Mouse (Mus musculus) ES-E14 (cell line): ENCODE data around the gene Calm3. TPM values are rescaled to one million over a fixed set of nuclear protein-coding genes. Genes with fewer than 3 reads are reported as not detected.

Experiments
- DNase-seq: peaks from one replicate; pipeline ENCODE4 v3.0.0-alpha.2; 2013; ENCODE audit warnings: low read depth, low spot score
- H3K27ac ChIP-seq: 2 replicates; pipeline ENCODE4 v1.5.1; 2012; ENCODE audit warnings: low read depth, mild to moderate bottlenecking, low read length, moderate library complexity, mixed read lengths; ENCODE audit not compliant: poor library complexity, insufficient read depth, severe bottlenecking
- H3K36me3 ChIP-seq: 2 replicates; pipeline ENCODE4 v1.6.1; 2012; ENCODE audit warnings: mild to moderate bottlenecking, low read length, moderate library complexity, mixed read lengths; ENCODE audit not compliant: control insufficient read depth, poor library complexity, insufficient read depth, severe bottlenecking
- H3K4me1 ChIP-seq, 2 experiments: fragments of 150-350 bp in 1 of 2; sonication (generic) in 1 of 2; 2 replicates each; pipeline ENCODE4 v1.6.1; 2012; ENCODE audit warnings: low read length in 2 of 2, mild to moderate bottlenecking in 1 of 2, mixed read lengths in 1 of 2; ENCODE audit not compliant: control insufficient read depth in 2 of 2, insufficient read depth in 2 of 2, poor library complexity in 1 of 2
- H3K4me3 ChIP-seq, 2 experiments: fragments of 150-350 bp in 1 of 2; sonication (generic) in 1 of 2; 2 replicates each; pipeline ENCODE4 v1.5.1; 2012; ENCODE audit warnings: low read length in 2 of 2, low read depth in 1 of 2, mild to moderate bottlenecking in 1 of 2, mixed read lengths in 1 of 2; ENCODE audit not compliant: insufficient read depth in 1 of 2, poor library complexity in 1 of 2, severe bottlenecking in 1 of 2
- H3K9ac ChIP-seq: 2 replicates; pipeline ENCODE4 v1.6.1; 2012; ENCODE audit warnings: low read depth, mild to moderate bottlenecking, low read length, mixed read lengths; ENCODE audit not compliant: poor library complexity, insufficient read depth, severe bottlenecking
- H3K9me3 ChIP-seq: fragments of 150-350 bp; sonication (generic); 2 replicates; pipeline ENCODE4 v1.6.1; 2012; ENCODE audit warnings: low read depth, mild to moderate bottlenecking, low read length; ENCODE audit not compliant: control insufficient read depth, insufficient read depth
- CHD2 ChIP-seq: IDR thresholded peaks from 2 replicates; pipeline ENCODE4 v1.6.1; 2014; ENCODE audit warnings: mild to moderate bottlenecking, low read depth, low read length, inconsistent platforms
- HCFC1 ChIP-seq: IDR thresholded peaks from 2 replicates; pipeline ENCODE4 v1.6.1; 2012; ENCODE audit warnings: low read length, inconsistent platforms, borderline replicate concordance; ENCODE audit not compliant: insufficient read depth
- MAFK ChIP-seq: IDR thresholded peaks from 2 replicates; pipeline ENCODE4 v1.6.1; 2014; ENCODE audit warnings: mild to moderate bottlenecking, low read depth, low read length, inconsistent platforms; ENCODE audit not compliant: insufficient read depth
- ZC3H11A ChIP-seq: IDR thresholded peaks from 2 replicates; pipeline ENCODE4 v1.6.1; 2012; ENCODE audit warnings: low read depth, mild to moderate bottlenecking, inconsistent platforms, low read length, borderline replicate concordance
- ZNF384 ChIP-seq: IDR thresholded peaks from 2 replicates; pipeline ENCODE4 v1.6.1; 2012; ENCODE audit warnings: low read depth, low read length, inconsistent platforms
- in situ Hi-C, 2 experiments: fragments of 600-800 bp; cut with MboI; formaldehyde crosslinking; loops; one replicate each; pipeline ENCODE4 v1.15.1; 2025; ENCODE audit warnings: low sequenced_read_pairs in 2 of 2, inconsistent platforms in 1 of 2; ENCODE audit not compliant: unreplicated experiment in 2 of 2
- total RNA-seq: library from RNA; depleted of rRNA; stranded (reverse); fragments of 300-350 nt; gene quantifications from 2 replicates; pipeline ENCODE4 v1.2.3, GENCODE M21; 2012

Calm3 gene
- total RNA-seq, 1 experiment: 198 TPM

GRCm38 (mm10) chr7:16928341-16928740 is 4.4 kb upstream of the Calm3 start:
- no peaks in the 10 kb centered on the region for H3K9me3 ChIP-seq
- H3K4me1 ChIP-seq: peaks cover 0 to 3% of the 10 kb centered on the region in 2 experiments; a peak in 1 of 4 replicates
- H3K4me3 ChIP-seq: no peak overlapping the region
- no peak for DNase-seq
- H3K9ac ChIP-seq: no peak overlapping the region
- H3K27ac ChIP-seq: no peak overlapping the region
- in situ Hi-C loops: no loop called here
- no peaks in the 10 kb centered on the region for H3K36me3 ChIP-seq
- no peak for TF ChIP-seq CHD2
- TF ChIP-seq HCFC1: no peak
- TF ChIP-seq ZC3H11A: no peak
- no peak for TF ChIP-seq ZNF384
- no peak for TF ChIP-seq MAFK

GRCm38 (mm10) chr7:16923283-16924036 is 454 bp downstream of the Calm3 start:
- Histone ChIP-seq H3K9ac (peak overlapping the region; percentile 86), H3K36me3 (peaks cover 21% of the 10 kb centered on the region), H3K4me3 (peak overlapping the region; percentile 87 to 91), H3K4me1 (peaks cover 0 to 24% of the 10 kb centered on the region in 2 experiments; a peak in 1 of 4 replicates), H3K9me3 (no peaks in the 10 kb centered on the region), H3K27ac (peak overlapping the region; percentile 84)
- DNase-seq: no peak
- TF ChIP-seq CHD2 (no peak), HCFC1 (no peak), ZNF384 (no peak), ZC3H11A (no peak)
- in situ Hi-C loops: loop anchor here in 1 of 2 experiments (25.0 kb wide), 1 partner anchor 111 kb away; the partner anchor contains the start of genes Fkrp and Strn4

- no peak for DNase-seq
- H3K4me3 ChIP-seq: peak overlapping the region; percentile 87 to 91
- H3K9me3 ChIP-seq: no peaks in the 10 kb centered on the region
- in situ Hi-C loops: loop anchor here in 1 of 2 experiments (25.0 kb wide), 1 partner anchor 110 kb away; the partner anchor contains the start of genes Fkrp and Strn4
- peaks cover 0 to 26% of the 10 kb centered on the region in 2 experiments; a peak in 1 of 4 replicates for H3K4me1 ChIP-seq
- no peak overlapping the region for H3K9ac ChIP-seq
- H3K27ac ChIP-seq: no peak overlapping the region
- TF ChIP-seq HCFC1 (no peak), MAFK (no peak), CHD2 (no peak)
- peaks cover 31% of the 10 kb centered on the region for H3K36me3 ChIP-seq
Measured at GRCm38 (mm10) chr7:16922360-16922973, 1.4 kb downstream of the Calm3 start.

- Histone ChIP-seq H3K36me3 (peaks cover 36% of the 10 kb centered on the region), H3K9ac (no peak overlapping the region), H3K4me3 (no peak overlapping the region), H3K9me3 (no peaks in the 10 kb centered on the region), H3K4me1 (peaks cover 0 to 28% of the 10 kb centered on the region in 2 experiments; a peak in 1 of 4 replicates), H3K27ac (no peak overlapping the region)
- in situ Hi-C loops: loop anchor here in 1 of 2 experiments (25.0 kb wide), 1 partner anchor 110 kb away; the partner anchor contains the start of genes Fkrp and Strn4
- no peak for DNase-seq
- TF ChIP-seq ZC3H11A: no peak
- no peak for TF ChIP-seq ZNF384
- TF ChIP-seq HCFC1: no peak
- no peak for TF ChIP-seq CHD2
- no peak for TF ChIP-seq MAFK
Measured at GRCm38 (mm10) chr7:16921881-16922335, 2.0 kb downstream of the Calm3 start.
